Mouse (Mus musculus) spleen, adult 2 months (tissue): ENCODE results near the gene Tlx2.

Experiments
- CTCF ChIP-seq: fragments of 200-500 bp; IDR thresholded peaks from 2 replicates; pipeline ENCODE4 v1.5.1; 2011; ENCODE audit warnings: mild to moderate bottlenecking, inconsistent platforms; ENCODE audit not compliant: insufficient read depth, insufficient read length, insufficient replicate concordance; ENCODE audit errors: extremely low read depth
- POLR2A ChIP-seq: fragments of 200-500 bp; IDR thresholded peaks from 2 replicates; pipeline ENCODE4 v1.6.1; 2011; ENCODE audit warnings: low read depth, low read length, inconsistent platforms

DNA sequence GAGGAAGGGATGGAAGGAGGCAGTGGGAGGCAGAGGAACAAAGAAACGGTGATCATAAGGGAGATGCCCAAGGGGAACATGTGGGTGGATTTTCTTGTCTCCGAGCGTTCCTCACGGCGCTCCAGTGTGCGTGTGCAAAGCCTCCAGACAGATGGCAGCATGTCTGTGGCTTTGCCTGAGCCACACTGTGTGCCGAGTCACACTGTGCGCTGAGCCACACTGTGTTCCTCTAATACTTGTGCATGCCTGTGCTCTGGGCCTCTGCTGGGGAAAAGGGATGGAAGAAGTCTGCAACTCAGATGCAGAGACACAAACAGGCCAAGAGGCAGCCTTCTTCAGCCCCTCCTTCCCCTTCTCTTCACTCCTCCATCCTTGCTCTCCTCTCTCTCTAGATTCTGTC lies 42.8 kb downstream of the Tlx2 start:
- TF ChIP-seq CTCF (no peak), POLR2A (no peak)
